Mouse (Mus musculus) kidney, postnatal 0 days (tissue): Measurements from ENCODE around the gene Atxn7l2. TPM values are rescaled to one million over a fixed set of nuclear protein-coding genes. Genes with fewer than 3 reads are reported as not detected.

ENCODE experiments used
- ATAC-seq: fragments of 200-750 bp; cut with Nextera tagmentation; replicated peaks from 2 replicates; pipeline ENCODE4 v1.8.0; 2017; ENCODE audit warnings: low read depth, moderate number of reproducible peaks, moderate TSS enrichment, moderate library complexity; ENCODE audit not compliant: low FRiP score
- DNase-seq: peaks from one replicate; pipeline ENCODE4 v3.0.0-alpha.2; 2016; ENCODE audit warnings: low spot score
- H3K27ac ChIP-seq: fragments of 300-500 bp; sonication (generic); 2 replicates; pipeline ENCODE4 v1.5.1; 2014; ENCODE audit warnings: mild to moderate bottlenecking
- H3K27me3 ChIP-seq: fragments of 300-500 bp; sonication (generic); 2 replicates; pipeline ENCODE4 v1.6.1; 2014; ENCODE audit warnings: low read length, mixed read lengths; ENCODE audit not compliant: insufficient read depth
- H3K36me3 ChIP-seq: fragments of 300-500 bp; sonication (generic); 2 replicates; pipeline ENCODE4 v1.6.1; 2014; ENCODE audit warnings: low read length, mixed read lengths; ENCODE audit not compliant: insufficient read depth
- H3K4me1 ChIP-seq: fragments of 300-500 bp; sonication (generic); replicated peaks from 2 replicates; pipeline ENCODE4 v1.6.1; 2014; ENCODE audit warnings: antibody characterized with exemption, low read length, mixed read lengths; ENCODE audit not compliant: insufficient read depth
- H3K4me2 ChIP-seq: fragments of 300-500 bp; sonication (generic); 2 replicates; pipeline ENCODE4 v1.6.1; 2014; ENCODE audit warnings: mild to moderate bottlenecking, low read length, moderate library complexity, mixed read lengths
- H3K4me3 ChIP-seq: fragments of 300-500 bp; sonication (generic); replicated peaks from 2 replicates; pipeline ENCODE4 v1.5.1; 2014; ENCODE audit warnings: low read depth, low read length
- H3K9ac ChIP-seq: fragments of 300-500 bp; sonication (generic); 2 replicates; pipeline ENCODE4 v1.6.1; 2014; ENCODE audit warnings: low read depth, low read length
- H3K9me3 ChIP-seq: fragments of 300-500 bp; sonication (generic); replicated peaks from 2 replicates; pipeline ENCODE4 v1.6.1; 2016; ENCODE audit warnings: low read length, inconsistent platforms, mixed read lengths
- CTCF ChIP-seq: IDR thresholded peaks from 2 replicates; pipeline ENCODE4 v1.5.1; 2016; ENCODE audit warnings: antibody characterized with exemption, low read depth, mild to moderate bottlenecking, moderate library complexity
- WGBS: fragments of 180-500 bp; shearing (Covaris S2); extraction: QIAGEN DNeasy Blood & Tissue Kit; methylation state at CpG from one replicate; pipeline ENCODE4 v1.1.7; 2014; 5-methylcytosine and 5-hydroxymethylcytosine counted together
- polyA plus RNA-seq: library from polyadenylated mRNA; unstranded; fragments of >200 nt; fragmentation: Nextera tagmentation; extraction: Ambion mirVana; gene quantifications from 2 replicates; pipeline ENCODE4 v1.2.1, GENCODE M21; 2015

Atxn7l2 gene
- polyA plus RNA-seq, 1 experiment from 2014 or later = 10.9 TPM

- no peak overlapping the region for H3K27ac ChIP-seq
- H3K4me1 ChIP-seq = peaks cover 11% of the 10 kb centered on the region
- no peak for ATAC-seq
- WGBS = 92% methylated on average over 8 of the region's 8 CpGs
- DNase-seq = no peak
- no peak overlapping the region for H3K4me3 ChIP-seq
- H3K4me2 ChIP-seq = no peak overlapping the region
- no peak overlapping the region for H3K9ac ChIP-seq
- no peak for TF ChIP-seq CTCF
- peaks cover 16% of the 10 kb centered on the region for H3K36me3 ChIP-seq
- H3K27me3 ChIP-seq = no peaks in the 10 kb centered on the region
- H3K9me3 ChIP-seq = no peaks in the 10 kb centered on the region
These were observed 5.1 kb downstream of the Atxn7l2 start for GRCm38 (mm10) chr3:108205601-108206000.

- no peak overlapping the region for H3K9ac ChIP-seq
- ATAC-seq (no peak), DNase-seq (no peak)
- WGBS = 81% methylated on average over 11 of the region's 11 CpGs
- H3K9me3 ChIP-seq = no peaks in the 10 kb centered on the region
- TF ChIP-seq CTCF = no peak
- peaks cover 16% of the 10 kb centered on the region for H3K36me3 ChIP-seq
- no peak overlapping the region for H3K27ac ChIP-seq
- H3K27me3 ChIP-seq = no peaks in the 10 kb centered on the region
- H3K4me2 ChIP-seq = no peak overlapping the region
- peaks cover 10% of the 10 kb centered on the region for H3K4me1 ChIP-seq
- H3K4me3 ChIP-seq = no peak overlapping the region
These were observed 6.3 kb downstream of the Atxn7l2 start for GRCm38 (mm10) chr3:108204470-108204869.

GRCm38 (mm10) chr3:108203621-108204325, 7.0 kb downstream of the Atxn7l2 start:
- peaks cover 16% of the 10 kb centered on the region for H3K36me3 ChIP-seq
- WGBS = 85% methylated on average over 11 of the region's 11 CpGs
- ATAC-seq = peak; percentile 3; the same call in 1 of the 2 replicates
- no peaks in the 10 kb centered on the region for H3K9me3 ChIP-seq
- no peak overlapping the region for H3K9ac ChIP-seq
- peak; percentile 79 for DNase-seq
- no peak overlapping the region for H3K4me3 ChIP-seq
- no peak overlapping the region for H3K27ac ChIP-seq
- no peak overlapping the region for H3K4me2 ChIP-seq
- TF ChIP-seq CTCF = peak; percentile 95
- H3K27me3 ChIP-seq = no peaks in the 10 kb centered on the region
- H3K4me1 ChIP-seq = peaks cover 3% of the 10 kb centered on the region

- no peak for TF ChIP-seq CTCF
- H3K9me3 ChIP-seq = no peaks in the 10 kb centered on the region
These were observed 7.5 kb downstream of the Atxn7l2 start for GRCm38 (mm10) chr3:108203212-108203611.

GRCm38 (mm10) chr3:108202506-108202905, 8.2 kb downstream of the Atxn7l2 start:
- no peak for DNase-seq
- Histone ChIP-seq H3K9ac (no peak overlapping the region), H3K4me3 (no peak overlapping the region), H3K27me3 (no peaks in the 10 kb centered on the region), H3K4me1 (peaks cover 3% of the 10 kb centered on the region), H3K36me3 (peaks cover 18% of the 10 kb centered on the region), H3K27ac (no peak overlapping the region), H3K4me2 (no peak overlapping the region), H3K9me3 (no peaks in the 10 kb centered on the region)
- no peak for ATAC-seq
- no peak for TF ChIP-seq CTCF

More at GRCm38 (mm10) chr3:108203212-108203611, 7.5 kb downstream of the Atxn7l2 start:
- no peaks in the 10 kb centered on the region for H3K27me3 ChIP-seq
- no peak overlapping the region for H3K4me2 ChIP-seq
- H3K36me3 ChIP-seq = peaks cover 18% of the 10 kb centered on the region
- DNase-seq (no peak), ATAC-seq (no peak)
- WGBS = 92% methylated on average over 13 of the region's 13 CpGs
- no peak overlapping the region for H3K9ac ChIP-seq
- H3K27ac ChIP-seq = no peak overlapping the region
- peaks cover 3% of the 10 kb centered on the region for H3K4me1 ChIP-seq
- H3K4me3 ChIP-seq = no peak overlapping the region

GRCm38 (mm10) chr3:108200329-108201323, 10.1 kb downstream of the Atxn7l2 start, which contains the start of gene Cyb561d1:
TSS of gene Cyb561d1 (minus strand) at chr3:108201212.
- Histone ChIP-seq H3K4me2 (peak within 1 kb of the TSS; percentile 54), H3K9me3 (no peaks in the 10 kb centered on the region), H3K36me3 (peaks cover 17% of the 10 kb centered on the region), H3K27ac (peak within 1 kb of the TSS; percentile 75), H3K9ac (peak within 1 kb of the TSS; percentile 53), H3K4me3 (peak within 1 kb of the TSS; percentile 56), H3K27me3 (no peaks in the 10 kb centered on the region), H3K4me1 (peaks cover 18% of the 10 kb centered on the region)
- TF ChIP-seq CTCF = peak; percentile 69
- 2% methylated on average over 44 of the region's 44 CpGs for WGBS
- ATAC-seq (peak; percentile 87), DNase-seq (peak; percentile 96)
